Mouse (Mus musculus): ENCODE data around the gene Trim50. TPM values are rescaled to one million over a fixed set of nuclear protein-coding genes. Genes with fewer than 3 reads are reported as not detected.

The Trim50 gene
- polyA plus RNA-seq, 1 experiment from 2014 or later = not detected

DNA sequence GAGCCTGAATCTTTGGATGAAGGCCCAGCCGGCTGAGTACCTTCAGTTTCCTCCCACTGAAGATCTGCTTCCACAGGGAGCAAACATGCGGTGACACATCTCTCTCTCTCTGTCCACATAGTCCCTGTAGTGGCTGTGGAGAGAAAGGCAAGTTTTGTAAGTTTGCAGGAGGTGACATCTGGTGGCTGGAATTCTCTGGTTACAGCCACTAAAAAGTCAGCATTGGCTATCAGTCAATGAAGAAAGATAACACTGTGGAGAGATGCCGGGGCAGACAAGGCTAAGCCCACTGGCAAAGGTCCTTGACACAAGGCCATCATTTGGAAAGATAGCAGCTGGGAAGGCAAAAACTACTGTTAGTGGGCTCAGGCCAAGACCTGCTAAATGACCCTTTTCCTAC, 15.5 kb upstream of the Trim50 start:
- Histone ChIP-seq H3K9ac (ENCODE audit: low read length) (no peak overlapping the region), H3K9me3 (ENCODE audit: control insufficient read depth, low read length) (no peaks in the 10 kb centered on the region), H3K4me2 (ENCODE audit: low read depth, low read length, severe bottlenecking) (no peak overlapping the region), H3K4me1 (replicated peaks; ENCODE audit: control insufficient read depth, insufficient read depth, low read length) (no peaks in the 10 kb centered on the region), H3K27me3 (ENCODE audit: control insufficient read depth, insufficient read depth, low read length) (no peaks in the 10 kb centered on the region), H3K4me3 (ENCODE audit: low read depth, low read length) (no peak overlapping the region), H3K27ac (ENCODE audit: low read depth, low read length) (no peak overlapping the region), H3K36me3 (ENCODE audit: control insufficient read depth, insufficient read depth, low read length) (no peaks in the 10 kb centered on the region)
- ATAC-seq (replicated peaks; ENCODE audit: low FRiP score) (no peak), DNase-seq (ENCODE audit: low spot score) (no peak)
- WGBS = 80% methylated on average over 3 of the region's 3 CpGs

DNA sequence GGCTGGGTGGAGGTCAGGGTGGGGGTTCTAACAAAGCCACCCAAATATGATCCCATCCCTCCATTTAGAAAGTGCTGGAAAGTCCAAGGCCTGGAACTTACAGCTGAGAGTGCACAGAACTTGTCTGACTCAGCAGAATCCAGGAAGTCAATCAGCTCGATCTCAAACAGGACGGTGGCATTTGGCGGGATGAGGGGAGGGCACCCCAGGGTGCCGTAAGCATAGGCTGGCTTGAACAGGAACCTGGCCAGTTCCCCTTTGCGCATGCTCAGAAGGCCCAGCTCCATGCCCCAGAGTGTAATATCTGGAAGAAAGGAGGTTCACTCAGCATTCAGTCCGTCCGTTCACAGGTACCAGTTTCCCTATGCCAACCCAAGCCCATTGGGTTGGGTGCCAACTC, 7.1 kb upstream of the Trim50 start:
- Histone ChIP-seq H3K27ac (ENCODE audit: low read depth, low read length) (no peak overlapping the region), H3K36me3 (ENCODE audit: control insufficient read depth, insufficient read depth, low read length) (no peaks in the 10 kb centered on the region), H3K4me1 (replicated peaks; ENCODE audit: control insufficient read depth, insufficient read depth, low read length) (no peaks in the 10 kb centered on the region), H3K27me3 (ENCODE audit: control insufficient read depth, insufficient read depth, low read length) (no peaks in the 10 kb centered on the region), H3K4me2 (ENCODE audit: low read depth, low read length, severe bottlenecking) (no peak overlapping the region), H3K9ac (ENCODE audit: low read length) (no peak overlapping the region), H3K4me3 (ENCODE audit: low read depth, low read length) (no peak overlapping the region), H3K9me3 (ENCODE audit: control insufficient read depth, low read length) (peaks cover 3% of the 10 kb centered on the region; the same call in 1 of the 2 replicates)
- ATAC-seq (replicated peaks; ENCODE audit: low FRiP score) (no peak), DNase-seq (ENCODE audit: low spot score) (peak; percentile 27)
- 81% methylated on average over 7 of the region's 7 CpGs for WGBS

DNA sequence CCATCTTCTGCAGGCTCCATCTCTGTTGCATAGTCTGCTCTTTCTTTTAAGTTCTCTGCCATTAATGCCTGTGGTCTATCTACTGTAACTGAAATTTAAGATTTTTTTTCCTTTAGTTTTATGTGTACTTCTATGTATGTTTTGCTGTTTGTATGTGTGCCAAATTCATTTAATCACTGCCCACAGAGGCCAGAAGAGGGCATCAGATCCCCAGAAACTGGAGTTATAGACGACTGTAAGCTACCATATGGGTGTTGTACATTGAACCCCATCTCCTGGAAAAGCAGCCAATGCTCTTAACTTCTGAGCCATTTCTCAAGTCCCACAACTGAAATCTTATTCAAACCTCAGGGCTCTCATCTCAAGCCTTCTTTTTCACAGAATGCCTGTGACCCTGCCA, 6.7 kb upstream of the Trim50 start:
- WGBS = 21% methylated on average over 1 of the region's 1 CpGs

DNA sequence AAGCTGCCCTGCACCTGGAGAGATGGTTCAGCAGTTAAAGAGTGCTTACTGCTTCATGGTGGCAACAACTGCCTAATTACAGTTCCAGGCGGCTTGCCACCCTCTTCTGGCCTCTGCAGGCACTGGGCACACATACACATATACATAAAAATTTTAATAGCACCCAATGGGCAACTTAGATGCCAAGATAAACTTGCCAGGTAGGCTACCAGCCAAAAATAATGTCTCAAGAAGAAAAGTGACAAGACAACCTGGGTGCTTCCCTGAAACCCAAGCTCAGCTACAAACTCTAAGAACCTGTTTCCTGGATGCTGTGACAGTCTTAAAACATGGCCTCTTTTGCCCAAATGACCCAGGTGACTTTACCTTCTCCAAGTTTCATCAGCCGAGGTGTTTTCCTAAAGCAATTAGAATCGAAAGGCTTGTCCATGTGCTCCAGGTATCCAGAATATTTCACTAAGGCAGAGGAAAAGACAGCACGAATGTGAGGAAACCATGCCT, 5.5 kb upstream of the Trim50 start:
- no peaks in the 10 kb centered on the region for H3K27me3 ChIP-seq (ENCODE audit: control insufficient read depth, insufficient read depth, low read length)
- no peak overlapping the region for H3K4me2 ChIP-seq (ENCODE audit: low read depth, low read length, severe bottlenecking)
- DNase-seq (ENCODE audit: low spot score) (no peak), ATAC-seq (replicated peaks; ENCODE audit: low FRiP score) (no peak)
- H3K9ac ChIP-seq (ENCODE audit: low read length) = no peak overlapping the region
- 67% methylated on average over 4 of the region's 4 CpGs for WGBS
- H3K27ac ChIP-seq (ENCODE audit: low read depth, low read length) = no peak overlapping the region
- no peaks in the 10 kb centered on the region for H3K36me3 ChIP-seq (ENCODE audit: control insufficient read depth, insufficient read depth, low read length)
- peaks cover 3% of the 10 kb centered on the region; the same call in 1 of the 2 replicates for H3K9me3 ChIP-seq (ENCODE audit: control insufficient read depth, low read length)
- no peak overlapping the region for H3K4me3 ChIP-seq (ENCODE audit: low read depth, low read length)
- H3K4me1 ChIP-seq (replicated peaks; ENCODE audit: control insufficient read depth, insufficient read depth, low read length) = no peaks in the 10 kb centered on the region

More for the DNA sequence above, 6.7 kb upstream of the Trim50 start:
- H3K27ac ChIP-seq (ENCODE audit: low read depth, low read length) = no peak overlapping the region
- no peak overlapping the region for H3K4me3 ChIP-seq (ENCODE audit: low read depth, low read length)
- no peaks in the 10 kb centered on the region for H3K27me3 ChIP-seq (ENCODE audit: control insufficient read depth, insufficient read depth, low read length)
- no peak for ATAC-seq (replicated peaks; ENCODE audit: low FRiP score)
- no peak overlapping the region for H3K9ac ChIP-seq (ENCODE audit: low read length)
- H3K4me2 ChIP-seq (ENCODE audit: low read depth, low read length, severe bottlenecking) = no peak overlapping the region
- H3K4me1 ChIP-seq (replicated peaks; ENCODE audit: control insufficient read depth, insufficient read depth, low read length) = no peaks in the 10 kb centered on the region
- H3K36me3 ChIP-seq (ENCODE audit: control insufficient read depth, insufficient read depth, low read length) = no peaks in the 10 kb centered on the region
- no peak for DNase-seq (ENCODE audit: low spot score)
- peaks cover 3% of the 10 kb centered on the region; the same call in 1 of the 2 replicates for H3K9me3 ChIP-seq (ENCODE audit: control insufficient read depth, low read length)

DNA sequence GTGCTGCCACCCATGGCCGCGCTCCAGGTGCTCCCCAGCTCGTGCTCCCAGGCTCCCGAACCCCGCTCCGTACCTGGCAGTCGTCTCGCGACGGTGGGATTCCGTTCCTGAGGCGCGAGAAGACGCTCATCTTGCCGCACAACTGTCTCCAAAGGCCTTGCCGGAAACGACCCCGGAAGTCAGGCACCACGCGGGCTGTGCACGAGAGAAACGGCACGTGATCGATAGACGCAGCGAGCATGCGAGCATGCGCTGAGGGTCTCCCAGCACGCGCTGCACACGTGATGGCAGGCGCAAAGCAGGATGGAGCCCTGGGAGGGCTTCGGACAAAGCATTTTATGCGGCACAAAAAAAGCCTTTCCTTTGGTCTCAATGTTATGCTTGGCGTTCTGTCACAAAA, 3.2 kb upstream of the Trim50 start, which contains the start of gene Fkbp6:
Gene Fkbp6, minus strand, starts transcription at position 183 of the 400 bp plus-strand sequence.
- Histone ChIP-seq H3K27ac (ENCODE audit: low read depth, low read length) (no peak within 1 kb of the TSS), H3K4me2 (ENCODE audit: low read depth, low read length, severe bottlenecking) (no peak within 1 kb of the TSS), H3K27me3 (ENCODE audit: control insufficient read depth, insufficient read depth, low read length) (no peaks in the 10 kb centered on the region), H3K36me3 (ENCODE audit: control insufficient read depth, insufficient read depth, low read length) (no peaks in the 10 kb centered on the region), H3K9me3 (ENCODE audit: control insufficient read depth, low read length) (peaks cover 3% of the 10 kb centered on the region; the same call in 1 of the 2 replicates), H3K4me3 (ENCODE audit: low read depth, low read length) (no peak within 1 kb of the TSS), H3K4me1 (replicated peaks; ENCODE audit: control insufficient read depth, insufficient read depth, low read length) (no peaks in the 10 kb centered on the region), H3K9ac (ENCODE audit: low read length) (no peak within 1 kb of the TSS)
- DNase-seq (ENCODE audit: low spot score) (no peak), ATAC-seq (replicated peaks; ENCODE audit: low FRiP score) (no peak)
- 91% methylated on average over 35 of the region's 35 CpGs for WGBS

DNA sequence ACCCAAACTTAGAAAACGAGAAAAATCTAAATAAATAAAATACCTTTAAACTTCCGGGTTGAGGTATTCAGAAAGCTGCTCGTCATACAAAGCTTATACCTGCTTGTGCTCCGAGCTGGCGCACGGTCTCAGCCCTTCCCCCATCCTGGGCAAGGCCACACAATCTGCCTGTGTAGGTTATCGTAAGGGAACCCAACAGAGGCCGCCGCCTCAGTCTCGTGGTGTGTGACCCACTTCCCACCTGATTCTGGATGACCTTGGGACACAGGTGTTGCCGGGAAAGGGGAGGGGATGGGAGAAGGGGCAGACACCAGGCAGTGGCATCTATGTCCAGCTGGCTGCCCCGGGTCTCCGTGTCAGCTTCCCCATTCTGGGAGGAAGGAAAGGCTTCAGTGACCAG, 1.5 kb upstream of the Trim50 start:
- Histone ChIP-seq H3K4me1 (replicated peaks; ENCODE audit: control insufficient read depth, insufficient read depth, low read length) (no peaks in the 10 kb centered on the region), H3K36me3 (ENCODE audit: control insufficient read depth, insufficient read depth, low read length) (no peaks in the 10 kb centered on the region), H3K9ac (ENCODE audit: low read length) (no peak overlapping the region), H3K27ac (ENCODE audit: low read depth, low read length) (no peak overlapping the region), H3K4me2 (ENCODE audit: low read depth, low read length, severe bottlenecking) (no peak overlapping the region), H3K4me3 (ENCODE audit: low read depth, low read length) (no peak overlapping the region), H3K27me3 (ENCODE audit: control insufficient read depth, insufficient read depth, low read length) (no peaks in the 10 kb centered on the region), H3K9me3 (ENCODE audit: control insufficient read depth, low read length) (peaks cover 3% of the 10 kb centered on the region; the same call in 1 of the 2 replicates)
- WGBS = 87% methylated on average over 13 of the region's 13 CpGs
- no peak for ATAC-seq (replicated peaks; ENCODE audit: low FRiP score)
- no peak for DNase-seq (ENCODE audit: low spot score)

DNA sequence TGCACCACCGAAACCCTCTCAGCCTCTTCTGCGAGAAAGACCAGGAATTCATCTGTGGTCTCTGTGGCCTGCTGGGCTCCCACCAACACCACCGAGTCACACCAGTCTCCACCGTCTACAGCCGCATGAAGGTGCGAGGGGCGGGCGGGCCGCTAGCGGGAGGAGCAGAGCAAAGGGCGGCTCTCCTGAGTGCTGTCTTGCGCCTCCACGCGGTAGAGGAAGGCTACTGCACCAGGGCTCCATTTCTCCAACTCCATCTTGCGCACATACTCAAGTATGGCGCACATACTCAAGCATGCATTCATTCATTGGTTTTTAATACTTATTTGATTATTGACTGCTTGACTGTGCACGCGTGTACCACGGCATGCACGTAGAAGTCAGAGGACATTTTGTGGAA, 469 bp downstream of the Trim50 start:
- DNase-seq (ENCODE audit: low spot score) = peak; percentile 71
- no peaks in the 10 kb centered on the region for H3K4me1 ChIP-seq (replicated peaks; ENCODE audit: control insufficient read depth, insufficient read depth, low read length)
- no peak overlapping the region for H3K4me2 ChIP-seq (ENCODE audit: low read depth, low read length, severe bottlenecking)
- 18% methylated on average over 20 of the region's 20 CpGs for WGBS
- no peaks in the 10 kb centered on the region for H3K36me3 ChIP-seq (ENCODE audit: control insufficient read depth, insufficient read depth, low read length)
- H3K4me3 ChIP-seq (ENCODE audit: low read depth, low read length) = no peak overlapping the region
- no peaks in the 10 kb centered on the region for H3K27me3 ChIP-seq (ENCODE audit: control insufficient read depth, insufficient read depth, low read length)
- no peak overlapping the region for H3K9ac ChIP-seq (ENCODE audit: low read length)
- H3K27ac ChIP-seq (ENCODE audit: low read depth, low read length) = no peak overlapping the region
- no peak for ATAC-seq (replicated peaks; ENCODE audit: low FRiP score)
- peaks cover 5% of the 10 kb centered on the region; the same call in 1 of the 2 replicates for H3K9me3 ChIP-seq (ENCODE audit: control insufficient read depth, low read length)

DNA sequence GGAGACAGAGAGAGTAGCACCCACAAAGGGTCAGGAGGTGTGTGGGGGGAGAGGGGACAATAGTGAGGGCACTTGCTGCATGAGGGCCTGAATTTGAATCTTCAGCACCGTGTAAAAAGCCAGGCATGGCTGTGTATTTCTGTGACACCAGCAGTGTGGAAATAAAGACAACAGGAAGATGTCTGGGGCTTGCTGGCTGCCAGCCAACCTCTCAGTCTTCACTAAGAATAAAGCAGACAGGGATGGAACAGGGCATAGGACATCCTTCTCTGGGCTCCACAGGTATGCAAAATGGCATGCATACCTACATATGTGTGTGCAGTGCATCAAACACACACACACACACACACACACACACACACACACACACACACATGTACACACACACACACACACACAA, 3.0 kb downstream of the Trim50 start:
- Histone ChIP-seq H3K4me3 (ENCODE audit: low read depth, low read length) (no peak overlapping the region), H3K4me1 (replicated peaks; ENCODE audit: control insufficient read depth, insufficient read depth, low read length) (no peaks in the 10 kb centered on the region), H3K9ac (ENCODE audit: low read length) (no peak overlapping the region), H3K27me3 (ENCODE audit: control insufficient read depth, insufficient read depth, low read length) (no peaks in the 10 kb centered on the region), H3K27ac (ENCODE audit: low read depth, low read length) (no peak overlapping the region), H3K36me3 (ENCODE audit: control insufficient read depth, insufficient read depth, low read length) (no peaks in the 10 kb centered on the region), H3K4me2 (ENCODE audit: low read depth, low read length, severe bottlenecking) (no peak overlapping the region), H3K9me3 (ENCODE audit: control insufficient read depth, low read length) (0 out of 2 replicates have a peak, but pooled peaks cover 2% of the 10 kb centered on the region)
- WGBS = 56% methylated on average over 1 of the region's 1 CpGs
- DNase-seq (ENCODE audit: low spot score) (no peak), ATAC-seq (replicated peaks; ENCODE audit: low FRiP score) (no peak)

DNA sequence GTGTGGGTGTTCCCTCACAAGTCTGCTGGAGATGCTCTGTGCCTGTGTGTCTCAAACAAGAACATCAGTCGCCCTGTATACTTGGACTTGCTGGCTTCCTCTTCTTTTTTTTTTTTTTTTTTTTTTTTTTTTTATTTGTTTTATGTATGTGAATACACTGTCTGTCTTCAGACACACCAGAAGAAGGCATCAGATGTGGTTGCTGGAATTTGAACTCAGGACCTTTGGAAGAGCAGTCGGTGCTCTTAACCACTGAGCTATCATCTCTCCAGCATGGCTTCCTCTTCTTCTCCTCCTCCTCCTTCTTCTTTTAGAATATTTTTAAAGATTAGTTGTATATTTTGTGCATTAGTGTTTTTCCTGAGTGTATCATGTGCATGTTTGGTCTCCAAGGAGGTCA, 4.5 kb downstream of the Trim50 start:
- DNase-seq (ENCODE audit: low spot score) (no peak), ATAC-seq (replicated peaks; ENCODE audit: low FRiP score) (no peak)
- H3K9ac ChIP-seq (ENCODE audit: low read length) = no peak overlapping the region
- H3K4me2 ChIP-seq (ENCODE audit: low read depth, low read length, severe bottlenecking) = no peak overlapping the region
- 96% methylated on average over 2 of the region's 2 CpGs for WGBS
- H3K4me1 ChIP-seq (replicated peaks; ENCODE audit: control insufficient read depth, insufficient read depth, low read length) = no peaks in the 10 kb centered on the region
- H3K9me3 ChIP-seq (ENCODE audit: control insufficient read depth, low read length) = 0 out of 2 replicates have a peak, but pooled peaks cover 2% of the 10 kb centered on the region
- no peaks in the 10 kb centered on the region for H3K27me3 ChIP-seq (ENCODE audit: control insufficient read depth, insufficient read depth, low read length)
- H3K27ac ChIP-seq (ENCODE audit: low read depth, low read length) = no peak overlapping the region
- H3K4me3 ChIP-seq (ENCODE audit: low read depth, low read length) = no peak overlapping the region
- no peaks in the 10 kb centered on the region for H3K36me3 ChIP-seq (ENCODE audit: control insufficient read depth, insufficient read depth, low read length)
